Mouse (Mus musculus): Measurements from ENCODE around the gene Sipa1l1.

Gene Sipa1l1

GRCm38 (mm10) chr12:82402635-82403034 lies 233.5 kb downstream of the Sipa1l1 start:
- no peak for TF ChIP-seq GATA4 (IDR thresholded peaks at IDR 0.05; ENCODE audit: insufficient replicate concordance, low read length)

- no peak for TF ChIP-seq GATA4 (IDR thresholded peaks at IDR 0.05; ENCODE audit: insufficient replicate concordance, low read length)
These were observed 238.6 kb downstream of the Sipa1l1 start for GRCm38 (mm10) chr12:82407531-82408255.

GRCm38 (mm10) chr12:82408486-82408885 lies 239.4 kb downstream of the Sipa1l1 start:
- no peak for TF ChIP-seq GATA4 (IDR thresholded peaks at IDR 0.05; ENCODE audit: insufficient replicate concordance, low read length)

GRCm38 (mm10) chr12:82409686-82410472 lies 240.8 kb downstream of the Sipa1l1 start:
- no peak for TF ChIP-seq GATA4 (IDR thresholded peaks at IDR 0.05; ENCODE audit: insufficient replicate concordance, low read length)

- TF ChIP-seq GATA4 (IDR thresholded peaks at IDR 0.05; ENCODE audit: insufficient replicate concordance, low read length) = no peak
These were observed 243.3 kb downstream of the Sipa1l1 start for GRCm38 (mm10) chr12:82412291-82413032.

GRCm38 (mm10) chr12:82415690-82416364 lies 246.7 kb downstream of the Sipa1l1 start:
- no peak for TF ChIP-seq GATA4 (IDR thresholded peaks at IDR 0.05; ENCODE audit: insufficient replicate concordance, low read length)

GRCm38 (mm10) chr12:82419027-82419426 lies 249.9 kb downstream of the Sipa1l1 start:
- TF ChIP-seq GATA4 (IDR thresholded peaks at IDR 0.05; ENCODE audit: insufficient replicate concordance, low read length) = no peak

- TF ChIP-seq GATA4 (IDR thresholded peaks at IDR 0.05; ENCODE audit: insufficient replicate concordance, low read length) = no peak
These were observed 255.7 kb downstream of the Sipa1l1 start for GRCm38 (mm10) chr12:82424783-82425182.

- TF ChIP-seq GATA4 (IDR thresholded peaks at IDR 0.05; ENCODE audit: insufficient replicate concordance, low read length) = no peak
These were observed 256.7 kb downstream of the Sipa1l1 start for GRCm38 (mm10) chr12:82425853-82426252.

GRCm38 (mm10) chr12:82427416-82427815 lies 258.3 kb downstream of the Sipa1l1 start:
- TF ChIP-seq GATA4 (IDR thresholded peaks at IDR 0.05; ENCODE audit: insufficient replicate concordance, low read length) = no peak

- TF ChIP-seq GATA4 (IDR thresholded peaks at IDR 0.05; ENCODE audit: insufficient replicate concordance, low read length) = no peak
These were observed 259.3 kb downstream of the Sipa1l1 start for GRCm38 (mm10) chr12:82428466-82428865.

- no peak for TF ChIP-seq GATA4 (IDR thresholded peaks at IDR 0.05; ENCODE audit: insufficient replicate concordance, low read length)
These were observed 264.2 kb downstream of the Sipa1l1 start for GRCm38 (mm10) chr12:82433311-82433710.

GRCm38 (mm10) chr12:82434591-82434990 lies 265.5 kb downstream of the Sipa1l1 start:
- TF ChIP-seq GATA4 (IDR thresholded peaks at IDR 0.05; ENCODE audit: insufficient replicate concordance, low read length) = no peak

- TF ChIP-seq GATA4 (IDR thresholded peaks at IDR 0.05; ENCODE audit: insufficient replicate concordance, low read length) = no peak
These were observed 272.4 kb downstream of the Sipa1l1 start for GRCm38 (mm10) chr12:82441479-82441878.

GRCm38 (mm10) chr12:82446609-82447024 lies 277.5 kb downstream of the Sipa1l1 start:
- TF ChIP-seq GATA4 (IDR thresholded peaks at IDR 0.05; ENCODE audit: insufficient replicate concordance, low read length) = no peak

Data from liver, adult (tissue).